Mouse (Mus musculus) CH12.LX (cell line): Measurements from ENCODE around the gene Cnbp. TPM values are rescaled to one million over a fixed set of nuclear protein-coding genes. Genes with fewer than 3 reads are reported as not detected.

Experiments
- DNase-seq: peaks from one replicate; pipeline ENCODE4 v3.0.0-alpha.2; 2013; ENCODE audit errors: extremely low read depth
- H3K27ac ChIP-seq: 2 replicates; pipeline ENCODE4 v1.5.1; 2012; ENCODE audit warnings: low read depth, mild to moderate bottlenecking, control low read depth, moderate library complexity; ENCODE audit not compliant: insufficient read depth
- H3K27me3 ChIP-seq: replicated peaks from 2 replicates; pipeline ENCODE3; 2012; ENCODE audit warnings: inconsistent platforms
- H3K36me3 ChIP-seq, 2 experiments: replicated peaks in 1 of 2; 2 replicates each; pipeline versions ENCODE3 to v1.6.1; 2012; ENCODE audit warnings: inconsistent platforms in 1 of 2, low read length in 1 of 2, mild to moderate bottlenecking in 1 of 2, mixed read lengths in 1 of 2, moderate library complexity in 1 of 2; ENCODE audit not compliant: control insufficient read depth in 1 of 2, insufficient read depth in 1 of 2
- H3K4me1 ChIP-seq, 2 experiments: 2 replicates each; pipeline ENCODE4 v1.6.1; 2012; ENCODE audit warnings: inconsistent platforms in 1 of 2, moderate library complexity in 1 of 2; ENCODE audit not compliant: insufficient read depth in 2 of 2, control insufficient read depth in 1 of 2
- H3K4me2 ChIP-seq: 2 replicates; pipeline ENCODE4 v1.6.1; 2012; ENCODE audit warnings: low read depth, mild to moderate bottlenecking, control low read depth; ENCODE audit not compliant: poor library complexity, insufficient read depth, severe bottlenecking
- H3K4me3 ChIP-seq, 3 experiments: fragments of 150-350 bp in 1 of 3; sonication (generic) in 1 of 3; replicated peaks in 1 of 3; 2 replicates each; pipeline versions ENCODE3 to v1.5.1; 2011 to 2012; ENCODE audit warnings: low read depth in 2 of 3, low read length in 2 of 3, mild to moderate bottlenecking in 2 of 3, moderate library complexity in 2 of 3, control low read depth in 1 of 3, improper control_type of control experiment in 1 of 3, inconsistent platforms in 1 of 3, mixed read lengths in 1 of 3; ENCODE audit not compliant: poor library complexity in 1 of 3
- H3K79me2 ChIP-seq: replicated peaks from 2 replicates; pipeline ENCODE4 v1.6.1; 2012; ENCODE audit warnings: mild to moderate bottlenecking, moderate library complexity; ENCODE audit not compliant: control insufficient read depth, poor library complexity, insufficient read depth, severe bottlenecking; ENCODE audit errors: extremely low read depth
- H3K9ac ChIP-seq: 2 replicates; pipeline ENCODE4 v1.6.1; 2012; ENCODE audit warnings: low read depth, mild to moderate bottlenecking, control low read depth, moderate library complexity; ENCODE audit not compliant: insufficient read depth
- H3K9me3 ChIP-seq: replicated peaks from 2 replicates; pipeline ENCODE3; 2012; ENCODE audit warnings: low read length, inconsistent platforms, mixed read lengths
- GABPA ChIP-seq: IDR thresholded peaks from 2 replicates; pipeline ENCODE4 v1.6.1; 2012; ENCODE audit warnings: low read depth, low read length, improper control_type of control experiment, inconsistent platforms; ENCODE audit not compliant: insufficient replicate concordance
- HCFC1 ChIP-seq: IDR thresholded peaks from 2 replicates; pipeline ENCODE4 v1.6.1; 2012; ENCODE audit warnings: low read depth, mild to moderate bottlenecking, inconsistent platforms, low read length, improper control_type of control experiment
- KAT2A ChIP-seq: IDR thresholded peaks from 2 replicates; pipeline ENCODE4 v1.6.1; 2012; ENCODE audit warnings: low read length, improper control_type of control experiment, inconsistent platforms; ENCODE audit not compliant: insufficient replicate concordance
- MAX ChIP-seq: IDR thresholded peaks from 2 replicates; pipeline ENCODE4 v1.6.1; 2011; ENCODE audit warnings: low read length, improper control_type of control experiment
- MEF2A ChIP-seq: IDR thresholded peaks from 2 replicates; pipeline ENCODE4 v1.6.1; 2014; ENCODE audit warnings: low read depth, mild to moderate bottlenecking, inconsistent platforms, low read length, improper control_type of control experiment, borderline replicate concordance
- MYC ChIP-seq: IDR thresholded peaks from 2 replicates; pipeline ENCODE4 v1.6.1; 2011; ENCODE audit warnings: low read depth, mild to moderate bottlenecking, improper control_type of control experiment, low read length
- NELFE ChIP-seq: IDR thresholded peaks from 2 replicates; pipeline ENCODE4 v1.6.1; 2011; ENCODE audit warnings: low read depth, low read length, improper control_type of control experiment
- POLR2A ChIP-seq: IDR thresholded peaks from 2 replicates; pipeline ENCODE4 v1.6.1; 2011; ENCODE audit warnings: low read depth, mild to moderate bottlenecking, improper control_type of control experiment, low read length
- POLR2AphosphoS2 ChIP-seq: IDR thresholded peaks from 2 replicates; pipeline ENCODE4 v1.6.1; 2011; ENCODE audit warnings: low read depth, low read length, improper control_type of control experiment
- RAD21 ChIP-seq: IDR thresholded peaks from 2 replicates; pipeline ENCODE4 v1.6.1; 2011; ENCODE audit warnings: low read depth, mild to moderate bottlenecking, low read length, improper control_type of control experiment, moderate library complexity
- SMC3 ChIP-seq: IDR thresholded peaks from 2 replicates; pipeline ENCODE4 v1.6.1; 2011; ENCODE audit warnings: low read depth, low read length, improper control_type of control experiment
- TBP ChIP-seq: conservative IDR thresholded peaks from 2 replicates; pipeline ENCODE4 v1.6.1; 2011; ENCODE audit warnings: low read depth, low read length, improper control_type of control experiment
- UBTF ChIP-seq: IDR thresholded peaks from 2 replicates; pipeline ENCODE4 v1.6.1; 2012; ENCODE audit warnings: low read depth, mild to moderate bottlenecking, inconsistent platforms, low read length, improper control_type of control experiment, moderate library complexity
- USF1 ChIP-seq: IDR thresholded peaks from 2 replicates; pipeline ENCODE4 v1.6.1; 2014; ENCODE audit warnings: low read depth, mild to moderate bottlenecking, inconsistent platforms, low read length, improper control_type of control experiment
- ZC3H11A ChIP-seq: IDR thresholded peaks from 2 replicates; pipeline ENCODE4 v1.6.1; 2012; ENCODE audit warnings: low read depth, mild to moderate bottlenecking, inconsistent platforms, low read length, improper control_type of control experiment
- ZNF384 ChIP-seq: IDR thresholded peaks from 2 replicates; pipeline ENCODE4 v1.6.1; 2012; ENCODE audit warnings: low read depth, low read length, improper control_type of control experiment, inconsistent platforms
- dilution Hi-C: fragments of 300-500 bp; cut with MboI; formaldehyde crosslinking; loops from 2 replicates; pipeline ENCODE4 v1.14.3; 2020; ENCODE audit warnings: low sequenced_read_pairs; ENCODE audit not compliant: extremely low pct_unique_long_range_greater_than_20kb, extremely low pct_ligation_motif_present
- in situ Hi-C: fragments of 300-500 bp; cut with MboI; formaldehyde crosslinking; loops from 3 replicates; pipeline ENCODE4 v1.14.3; 2019; ENCODE audit warnings: low sequenced_read_pairs, low pct_ligation_motif_present, low pct_unique_long_range_greater_than_20kb, mixed read lengths
- polyA plus RNA-seq: library from polyadenylated mRNA; unstranded; fragments of >175 nt; gene quantifications from 2 replicates; pipeline ENCODE4 v1.2.1, GENCODE M21; 2012; ENCODE audit warnings: low read depth; ENCODE audit not compliant: insufficient read length
- total RNA-seq, 2 experiments: library from RNA; depleted of rRNA; stranded (reverse); fragments of 300-350 nt in 1 of 2; fragments of >200 nt in 1 of 2; gene quantifications; 2 replicates each; pipeline ENCODE4 v1.2.3; 2012 to 2014

Cnbp gene
- total and polyA plus RNA-seq, 3 experiments: 558 to 838 (median 649) TPM

- H3K9me3 ChIP-seq: no peaks in the 10 kb centered on the region
- no peak overlapping the region for H3K27ac ChIP-seq
- no peaks in the 10 kb centered on the region for H3K27me3 ChIP-seq
- DNase-seq: no peak
- no peak overlapping the region for H3K9ac ChIP-seq
- no peak for TF ChIP-seq ZC3H11A
- no peak for TF ChIP-seq SMC3
- TF ChIP-seq TBP: no peak
- no peak for TF ChIP-seq ZNF384
- no peak for TF ChIP-seq KAT2A
- no peak for TF ChIP-seq USF1
- TF ChIP-seq GABPA: no peak
- TF ChIP-seq HCFC1: no peak
- no peak for TF ChIP-seq UBTF
- TF ChIP-seq MEF2A: no peak
- TF ChIP-seq MYC: no peak
- no peak for TF ChIP-seq MAX
- TF ChIP-seq NELFE: no peak
- no peak for TF ChIP-seq POLR2AphosphoS2
- no peak for TF ChIP-seq POLR2A
- TF ChIP-seq RAD21: no peak
- in situ Hi-C loops (no loop called here), dilution Hi-C loops (no loop called here)
- peaks cover 43 to 76% of the 10 kb centered on the region in 2 experiments for H3K36me3 ChIP-seq
- peaks cover 0 to 10% of the 10 kb centered on the region in 2 experiments; a peak in 2 of 4 replicates for H3K4me1 ChIP-seq
- no peak overlapping the region for H3K4me2 ChIP-seq
- H3K79me2 ChIP-seq: no peaks in the 10 kb centered on the region
- no peak overlapping the region for H3K4me3 ChIP-seq
These were observed 56.9 kb downstream of the Cnbp start for GRCm38 (mm10) chr6:87793821-87794510.

Other genes with a start within 250 kb of the Cnbp start
- 9.1 and 10.3 TPM in 2 replicates for gene Aplf, start 178.9 kb downstream of the Cnbp start, total RNA-seq (2012; rRNA removed)
- gene Aplf, start 178.9 kb downstream of the Cnbp start, total RNA-seq (2014; rRNA removed): 13.8 and 15.8 TPM in 2 replicates
- gene Aplf, start 178.9 kb downstream of the Cnbp start, polyA plus RNA-seq: 11.1 and 11.9 TPM in 2 replicates
- not detected in 2 replicates for gene Efcc1, start 120.2 kb downstream of the Cnbp start, total RNA-seq (2012; rRNA removed)
- gene Efcc1, start 120.2 kb downstream of the Cnbp start, total RNA-seq (2014; rRNA removed): not detected in 2 replicates
- gene Efcc1, start 120.2 kb downstream of the Cnbp start, polyA plus RNA-seq: 0.14 and 0.18 TPM in 2 replicates
- not detected in 2 replicates for gene Gp9, start 73.0 kb downstream of the Cnbp start, total RNA-seq (2012; rRNA removed)
- not detected in 2 replicates for gene Gp9, start 73.0 kb downstream of the Cnbp start, total RNA-seq (2014; rRNA removed)
- gene Gp9, start 73.0 kb downstream of the Cnbp start, polyA plus RNA-seq: not detected in 2 replicates
- 10.3 and 11.4 TPM in 2 replicates for gene Rab43, start 38.9 kb downstream of the Cnbp start, total RNA-seq (2012; rRNA removed)
- gene Rab43, start 38.9 kb downstream of the Cnbp start, total RNA-seq (2014; rRNA removed): 2.8 and 4.3 TPM in 2 replicates
- 16.1 and 23.4 TPM in 2 replicates for gene Rab43, start 38.9 kb downstream of the Cnbp start, polyA plus RNA-seq
- 13.0 and 15.7 TPM in 2 replicates for gene Gm45140, start 15.3 kb downstream of the Cnbp start, total RNA-seq (2012; rRNA removed)
- gene Gm45140, start 15.3 kb downstream of the Cnbp start, total RNA-seq (2014; rRNA removed): 4.3 and 5.5 TPM in 2 replicates
- 25.7 and 37.6 TPM in 2 replicates for gene Gm45140, start 15.3 kb downstream of the Cnbp start, polyA plus RNA-seq
- gene Isy1, start 12.3 kb downstream of the Cnbp start, total RNA-seq (2012; rRNA removed): 43.8 and 67.7 TPM in 2 replicates
- 77.4 and 84.2 TPM in 2 replicates for gene Isy1, start 12.3 kb downstream of the Cnbp start, total RNA-seq (2014; rRNA removed)
- 140 and 204 TPM in 2 replicates for gene Isy1, start 12.3 kb downstream of the Cnbp start, polyA plus RNA-seq
- 85.1 and 99.3 TPM in 2 replicates for gene Copg1, start 36.7 kb upstream of the Cnbp start, total RNA-seq (2012; rRNA removed)
- gene Copg1, start 36.7 kb upstream of the Cnbp start, total RNA-seq (2014; rRNA removed): 75.6 and 78.3 TPM in 2 replicates
- 81.3 and 91.9 TPM in 2 replicates for gene Copg1, start 36.7 kb upstream of the Cnbp start, polyA plus RNA-seq
- gene Hmces, start 62.8 kb upstream of the Cnbp start, total RNA-seq (2012; rRNA removed): 8.4 and 11.8 TPM in 2 replicates
- 0.31 and 0.73 TPM in 2 replicates for gene Hmces, start 62.8 kb upstream of the Cnbp start, total RNA-seq (2014; rRNA removed)
- 0.99 and 1.4 TPM in 2 replicates for gene Hmces, start 62.8 kb upstream of the Cnbp start, polyA plus RNA-seq
- 0.08 TPM in 1 of 2 replicates, not detected in the other for gene H1fx, start 130.5 kb upstream of the Cnbp start, total RNA-seq (2012; rRNA removed)
- not detected in 2 replicates for gene H1fx, start 130.5 kb upstream of the Cnbp start, total RNA-seq (2014; rRNA removed)
- not detected in 2 replicates for gene H1fx, start 130.5 kb upstream of the Cnbp start, polyA plus RNA-seq
- gene Rab7, start 194.2 kb upstream of the Cnbp start, total RNA-seq (2012; rRNA removed): 58.6 and 64.1 TPM in 2 replicates
- gene Rab7, start 194.2 kb upstream of the Cnbp start, total RNA-seq (2014; rRNA removed): 56.4 and 68.9 TPM in 2 replicates
- gene Rab7, start 194.2 kb upstream of the Cnbp start, polyA plus RNA-seq: 361 and 367 TPM in 2 replicates
- 260 and 327 TPM in 2 replicates for gene Rpn1, start 233.4 kb upstream of the Cnbp start, total RNA-seq (2012; rRNA removed)
- 299 and 366 TPM in 2 replicates for gene Rpn1, start 233.4 kb upstream of the Cnbp start, total RNA-seq (2014; rRNA removed)
- gene Rpn1, start 233.4 kb upstream of the Cnbp start, polyA plus RNA-seq: 320 and 339 TPM in 2 replicates